Mouse (Mus musculus): ENCODE measurements around the gene Wnt10a.

DNA sequence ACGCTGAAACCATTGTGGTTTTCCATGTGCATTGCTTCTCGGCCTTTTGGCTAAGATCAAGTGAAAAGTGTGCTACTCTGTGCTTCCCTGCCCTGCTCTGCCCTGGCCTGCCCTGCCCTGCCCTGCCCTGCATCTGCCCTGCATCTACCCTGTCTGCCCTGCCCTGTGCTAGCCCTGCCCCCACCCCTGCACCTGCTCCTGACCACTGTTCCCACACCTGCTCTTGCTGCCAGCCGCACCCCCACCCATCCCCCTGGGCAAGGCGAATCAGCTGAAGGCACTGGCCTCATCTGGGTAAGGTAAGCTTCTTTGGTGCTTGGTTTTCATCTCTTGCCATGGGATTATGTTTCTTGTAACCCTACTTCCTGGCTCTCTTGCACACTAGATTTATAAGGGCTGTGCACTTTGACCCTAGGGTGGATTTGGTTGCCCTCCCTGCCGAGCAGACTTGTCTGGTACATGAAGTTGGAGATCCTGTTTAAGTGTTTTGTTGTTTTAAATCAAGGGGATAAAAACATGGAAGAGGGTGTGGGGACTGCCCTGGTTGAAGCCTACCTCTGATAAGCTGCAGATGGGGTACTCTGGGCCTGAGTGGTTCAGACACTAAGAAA, 37.0 kb upstream of the Wnt10a start:
- no peak for TF ChIP-seq CTCF (IDR thresholded peaks at IDR 0.05; ENCODE audit: low read depth)
- no peak for TF ChIP-seq EP300 (IDR thresholded peaks at IDR 0.05; ENCODE audit: low read depth)
